Mouse (Mus musculus): ENCODE data around the gene Faim2. TPM values are rescaled to one million over a fixed set of nuclear protein-coding genes. Genes with fewer than 3 reads are reported as not detected.

Faim2 gene
- total and polyA plus RNA-seq, 2 experiments from 2014 or later, result not detected

GRCm38 (mm10) chr15:99497061-99497460 is 30.9 kb downstream of the Faim2 start:
- peaks cover 14% of the 10 kb centered on the region; the same call in 1 of the 2 replicates for H3K27me3 ChIP-seq (ENCODE audit: control insufficient read depth, insufficient read depth, low read length)
- DNase-seq (ENCODE audit: low spot score), result peak; percentile 78
- H3K27ac ChIP-seq (ENCODE audit: low read depth), result no peak overlapping the region
- peak; percentile 56; the same call in 1 of the 2 replicates for ATAC-seq (ENCODE audit: insufficient read depth, low read depth)
- peaks cover 26% of the 10 kb centered on the region for H3K4me1 ChIP-seq (ENCODE audit: control insufficient read depth, insufficient read depth)
- peak overlapping the region; percentile 39; the same call in 1 of the 2 replicates for H3K4me2 ChIP-seq (ENCODE audit: low read depth, low read length)
- no peak overlapping the region for H3K4me3 ChIP-seq (ENCODE audit: low read depth, low read length)
- H3K9ac ChIP-seq (replicated peaks; ENCODE audit: low read depth, low read length), result no peak overlapping the region
- WGBS, result 9% methylated on average over 4 of the region's 4 CpGs
- no peaks in the 10 kb centered on the region for H3K9me3 ChIP-seq (replicated peaks; ENCODE audit: control insufficient read depth, low read length)
- peak; percentile 81 for TF ChIP-seq CTCF (IDR thresholded peaks at IDR 0.05; ENCODE audit: low read depth)
- TF ChIP-seq EP300 (IDR thresholded peaks at IDR 0.05; ENCODE audit: low read depth), result no peak
- H3K36me3 ChIP-seq (replicated peaks; ENCODE audit: control insufficient read depth, insufficient read depth, low read length), result no peaks in the 10 kb centered on the region

GRCm38 (mm10) chr15:99484745-99485144 is 43.2 kb downstream of the Faim2 start:
- WGBS, result 57% methylated on average over 6 of the region's 6 CpGs
- no peaks in the 10 kb centered on the region for H3K4me1 ChIP-seq (ENCODE audit: control insufficient read depth, insufficient read depth)
- H3K9ac ChIP-seq (replicated peaks; ENCODE audit: low read depth, low read length), result no peak overlapping the region
- peaks cover 3% of the 10 kb centered on the region; the same call in 1 of the 2 replicates for H3K27me3 ChIP-seq (ENCODE audit: control insufficient read depth, insufficient read depth, low read length)
- no peaks in the 10 kb centered on the region for H3K36me3 ChIP-seq (replicated peaks; ENCODE audit: control insufficient read depth, insufficient read depth, low read length)
- H3K4me3 ChIP-seq (ENCODE audit: low read depth, low read length), result no peak overlapping the region
- no peak overlapping the region for H3K4me2 ChIP-seq (ENCODE audit: low read depth, low read length)
- no peak for DNase-seq (ENCODE audit: low spot score)
- TF ChIP-seq EP300 (IDR thresholded peaks at IDR 0.05; ENCODE audit: low read depth), result no peak
- no peak for TF ChIP-seq CTCF (IDR thresholded peaks at IDR 0.05; ENCODE audit: low read depth)
- no peaks in the 10 kb centered on the region for H3K9me3 ChIP-seq (replicated peaks; ENCODE audit: control insufficient read depth, low read length)
- H3K27ac ChIP-seq (ENCODE audit: low read depth), result no peak overlapping the region
- no peak for ATAC-seq (ENCODE audit: insufficient read depth, low read depth)

DNA sequence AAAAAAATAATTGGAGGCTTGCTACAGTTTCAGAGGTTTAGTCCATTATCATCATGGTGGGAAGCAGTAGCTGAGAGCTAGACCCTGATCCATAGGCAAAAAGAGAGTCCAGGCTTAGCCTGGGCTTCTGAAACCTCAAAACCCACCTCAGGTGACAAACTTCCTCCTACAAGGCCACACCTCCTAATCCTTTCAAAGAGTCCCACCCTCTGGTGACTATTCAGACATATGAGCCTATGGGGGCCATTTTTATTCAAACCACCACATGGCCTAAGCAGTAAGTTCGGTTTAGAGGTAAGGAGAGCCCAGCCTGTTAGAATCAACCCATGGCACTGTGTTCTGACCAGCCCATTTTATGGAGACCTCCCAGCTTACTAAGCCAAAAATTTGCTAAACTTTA is 52.2 kb downstream of the Faim2 start:
- H3K4me1 ChIP-seq (ENCODE audit: control insufficient read depth, insufficient read depth), result peaks cover 7% of the 10 kb centered on the region
- H3K36me3 ChIP-seq (replicated peaks; ENCODE audit: control insufficient read depth, insufficient read depth, low read length), result no peaks in the 10 kb centered on the region
- no peak for ATAC-seq (ENCODE audit: insufficient read depth, low read depth)
- no peak overlapping the region for H3K4me3 ChIP-seq (ENCODE audit: low read depth, low read length)
- no peak overlapping the region for H3K27ac ChIP-seq (ENCODE audit: low read depth)
- H3K4me2 ChIP-seq (ENCODE audit: low read depth, low read length), result no peak overlapping the region
- no peak overlapping the region for H3K9ac ChIP-seq (replicated peaks; ENCODE audit: low read depth, low read length)
- DNase-seq (ENCODE audit: low spot score), result no peak
- no peaks in the 10 kb centered on the region for H3K9me3 ChIP-seq (replicated peaks; ENCODE audit: control insufficient read depth, low read length)
- no peaks in the 10 kb centered on the region for H3K27me3 ChIP-seq (ENCODE audit: control insufficient read depth, insufficient read depth, low read length)
- no peak for TF ChIP-seq EP300 (IDR thresholded peaks at IDR 0.05; ENCODE audit: low read depth)
- no peak for TF ChIP-seq CTCF (IDR thresholded peaks at IDR 0.05; ENCODE audit: low read depth)
- WGBS, result 64% methylated on average over 1 of the region's 1 CpGs

- peak; percentile 87 for DNase-seq (ENCODE audit: low spot score)
- peak within 1 kb of the TSS; percentile 84 for H3K4me2 ChIP-seq (ENCODE audit: low read depth, low read length)
- ATAC-seq (ENCODE audit: insufficient read depth, low read depth), result peak; percentile 82
- H3K9ac ChIP-seq (replicated peaks; ENCODE audit: low read depth, low read length), result peak within 1 kb of the TSS; percentile 67
- H3K9me3 ChIP-seq (replicated peaks; ENCODE audit: control insufficient read depth, low read length), result no peaks in the 10 kb centered on the region
- H3K27me3 ChIP-seq (ENCODE audit: control insufficient read depth, insufficient read depth, low read length), result no peaks in the 10 kb centered on the region
- under 1% methylated on average over 26 of the region's 26 CpGs for WGBS
- peaks cover 10% of the 10 kb centered on the region for H3K4me1 ChIP-seq (ENCODE audit: control insufficient read depth, insufficient read depth)
- TF ChIP-seq EP300 (IDR thresholded peaks at IDR 0.05; ENCODE audit: low read depth) (no peak; the same call in 1 of the 2 replicates), CTCF (IDR thresholded peaks at IDR 0.05; ENCODE audit: low read depth) (peak; percentile 15; the same call in 1 of the 2 replicates)
- H3K27ac ChIP-seq (ENCODE audit: low read depth), result peak within 1 kb of the TSS; percentile 88
- H3K36me3 ChIP-seq (replicated peaks; ENCODE audit: control insufficient read depth, insufficient read depth, low read length), result no peaks in the 10 kb centered on the region
- peak within 1 kb of the TSS; percentile 82 for H3K4me3 ChIP-seq (ENCODE audit: low read depth, low read length)
These were observed 53.4 kb downstream of the Faim2 start, which contains the start of gene Bcdin3d for GRCm38 (mm10) chr15:99474576-99474926. TSS of gene Bcdin3d (minus strand) at chr15:99474730.

- DNase-seq (ENCODE audit: low spot score) (peak; percentile 47), ATAC-seq (ENCODE audit: insufficient read depth, low read depth) (peak; percentile 68)
- peak overlapping the region; percentile 67 for H3K9ac ChIP-seq (replicated peaks; ENCODE audit: low read depth, low read length)
- H3K4me3 ChIP-seq (ENCODE audit: low read depth, low read length), result peak overlapping the region; percentile 82
- H3K4me1 ChIP-seq (ENCODE audit: control insufficient read depth, insufficient read depth), result peaks cover 10% of the 10 kb centered on the region
- H3K36me3 ChIP-seq (replicated peaks; ENCODE audit: control insufficient read depth, insufficient read depth, low read length), result no peaks in the 10 kb centered on the region
- no peaks in the 10 kb centered on the region for H3K27me3 ChIP-seq (ENCODE audit: control insufficient read depth, insufficient read depth, low read length)
- no peaks in the 10 kb centered on the region for H3K9me3 ChIP-seq (replicated peaks; ENCODE audit: control insufficient read depth, low read length)
- peak overlapping the region; percentile 88 for H3K27ac ChIP-seq (ENCODE audit: low read depth)
- 4% methylated on average over 38 of the region's 38 CpGs for WGBS
- peak overlapping the region; percentile 84 for H3K4me2 ChIP-seq (ENCODE audit: low read depth, low read length)
- TF ChIP-seq CTCF (IDR thresholded peaks at IDR 0.05; ENCODE audit: low read depth), result no peak
- TF ChIP-seq EP300 (IDR thresholded peaks at IDR 0.05; ENCODE audit: low read depth), result no peak
These were observed 54.0 kb downstream of the Faim2 start for GRCm38 (mm10) chr15:99473801-99474575.
